Mouse (Mus musculus) inflammation-experienced regulatory T-cells, adult 6 months (primary cell): ENCODE data around the gene Rnaseh2b. TPM values are rescaled to one million over a fixed set of nuclear protein-coding genes. Genes with fewer than 3 reads are reported as not detected.

Source experiments
- ATAC-seq: one replicate; pipeline ENCODE4 v1.8.0; 2017
- polyA plus RNA-seq, 3 experiments: library from polyadenylated mRNA; unstranded; fragments of 100-300 nt; shearing (Covaris generic); gene quantifications; one replicate each; pipeline ENCODE4 v1.2.1; 2017

The Rnaseh2b gene
- polyA plus RNA-seq, 3 experiments from 2014 or later: 29.5 to 69.7 (median 35.2) TPM

DNA sequence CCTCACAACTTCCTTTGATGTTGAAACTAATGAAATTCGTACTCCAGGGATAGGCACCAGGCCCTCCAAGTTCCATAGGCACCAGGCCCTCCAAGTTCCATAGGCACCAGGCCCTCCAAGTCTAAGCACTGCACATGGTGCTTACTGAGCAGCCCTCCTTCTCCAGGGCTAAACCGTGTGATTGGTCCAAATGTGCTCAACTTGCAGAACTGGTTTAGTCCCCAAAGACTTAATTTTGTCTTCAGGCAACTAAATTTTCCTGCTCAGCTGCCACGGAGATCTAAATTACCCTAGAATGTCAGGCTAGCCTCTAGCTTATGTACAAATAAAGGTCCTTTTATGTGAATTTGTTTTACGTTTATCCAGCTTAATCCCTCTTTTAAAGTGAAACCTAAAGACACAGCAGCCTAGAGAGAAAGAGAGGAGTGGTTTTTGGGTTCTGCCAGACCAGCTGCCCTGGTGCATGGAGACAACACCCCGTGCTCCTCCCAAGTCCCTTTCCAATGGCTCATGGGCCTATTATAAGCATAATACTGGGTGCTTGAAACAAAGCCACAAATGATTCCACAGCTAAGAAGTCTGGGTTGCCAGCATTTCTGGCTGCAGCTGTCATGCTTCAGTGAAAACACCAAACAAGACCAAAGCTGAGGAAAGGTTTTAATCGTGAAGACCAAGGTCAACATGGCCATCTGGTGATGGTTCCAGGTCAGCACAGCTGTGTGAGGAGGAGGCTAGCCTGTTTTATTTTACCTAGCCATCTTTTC is 30.4 kb downstream of the Rnaseh2b start:
- ATAC-seq: no peak

DNA sequence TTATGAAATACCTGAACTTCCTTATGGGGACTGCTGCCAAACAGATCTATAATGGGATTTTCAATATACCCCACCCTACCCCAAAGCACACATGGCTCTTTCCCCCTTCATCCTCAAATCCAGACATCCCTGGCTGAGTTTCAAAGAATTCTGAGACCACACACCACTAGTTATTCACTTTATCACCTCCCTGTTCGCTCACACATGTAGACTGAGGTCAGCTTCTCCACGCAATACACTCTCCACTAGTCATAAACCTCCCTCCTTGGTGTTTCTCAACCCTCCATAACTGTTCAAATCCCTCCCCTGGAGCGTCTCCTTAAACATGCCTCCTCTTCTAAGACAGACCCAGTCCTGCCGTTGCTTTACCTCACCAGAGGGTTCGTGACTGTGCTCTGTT is 31.1 kb downstream of the Rnaseh2b start:
- ATAC-seq: no peak

DNA sequence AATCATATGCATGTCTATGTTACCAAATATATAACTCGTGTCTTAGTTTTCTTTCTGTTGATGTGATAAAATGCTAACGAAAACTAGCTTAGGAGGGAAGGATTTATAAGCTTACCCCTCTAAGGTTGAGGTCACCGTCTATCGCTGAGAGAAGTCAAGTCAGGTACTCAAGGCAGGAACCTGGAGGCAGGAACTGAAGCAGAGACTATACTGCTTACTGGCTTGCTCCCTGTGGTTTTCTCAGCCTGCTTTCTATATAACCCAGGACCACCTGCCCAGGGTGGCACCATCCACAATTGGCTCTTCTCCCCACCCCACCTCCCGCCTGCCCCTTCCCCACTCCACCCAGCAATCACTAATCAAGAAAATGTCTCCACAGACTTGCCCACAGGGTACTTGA is 32.6 kb downstream of the Rnaseh2b start:
- no peak for ATAC-seq

DNA sequence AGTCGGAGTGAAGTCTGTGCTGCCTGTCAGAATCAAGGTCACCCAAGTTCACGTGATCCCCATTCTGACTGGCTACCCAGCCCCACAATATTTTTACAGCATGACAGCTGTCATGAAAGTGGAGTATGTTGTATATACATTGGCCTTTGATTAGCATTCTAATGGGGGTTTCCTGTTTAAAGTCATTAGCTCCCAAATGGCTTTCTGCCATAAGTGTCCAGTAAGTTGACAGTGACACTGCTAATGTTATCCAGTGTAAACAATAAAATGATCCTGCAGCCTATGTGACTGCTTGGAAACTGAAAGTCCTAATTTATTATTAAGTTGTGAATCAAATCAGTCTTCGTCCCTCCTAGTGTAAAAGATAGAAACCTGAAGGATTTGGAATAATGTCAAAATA is 33.6 kb downstream of the Rnaseh2b start:
- no peak for ATAC-seq

DNA sequence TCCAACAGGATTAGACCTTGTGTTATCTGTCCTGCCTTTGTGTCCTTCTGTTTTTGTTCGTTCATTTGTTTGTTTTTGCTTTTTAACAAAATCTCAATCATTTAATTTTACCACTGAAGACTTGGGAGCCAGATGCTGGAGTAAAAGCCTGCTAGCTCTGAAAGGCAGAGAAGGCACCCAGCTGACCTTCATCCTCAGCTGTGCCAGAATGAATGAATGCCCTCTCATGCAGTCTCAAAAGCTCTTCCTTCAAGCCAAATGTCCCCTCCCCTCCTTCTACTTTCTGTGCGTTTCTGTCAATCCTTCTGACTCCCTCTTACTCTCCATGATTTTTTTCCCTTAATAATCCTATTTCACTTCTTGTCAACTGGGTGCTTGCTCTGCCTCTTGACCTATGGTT is 34.8 kb downstream of the Rnaseh2b start:
- no peak for ATAC-seq

DNA sequence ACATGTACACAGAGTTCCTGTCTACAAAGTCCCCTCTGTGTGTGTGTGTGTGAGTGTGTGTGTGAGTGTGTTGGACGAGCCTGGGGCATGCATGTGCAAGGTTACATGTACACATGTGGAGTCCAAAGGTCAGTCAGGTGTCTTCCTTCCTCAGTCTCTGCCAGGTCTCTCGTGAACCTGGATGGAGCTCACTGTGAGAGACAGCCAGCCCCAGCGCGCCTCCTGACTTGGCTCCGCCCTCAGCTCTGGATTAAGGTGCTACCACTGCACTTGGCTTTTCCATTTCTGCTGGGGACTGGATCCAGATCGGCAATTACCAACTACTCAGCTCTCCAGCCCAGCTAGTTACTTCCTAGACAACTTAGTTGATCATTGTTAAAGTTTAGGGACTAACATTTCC is 36.2 kb downstream of the Rnaseh2b start:
- no peak for ATAC-seq

DNA sequence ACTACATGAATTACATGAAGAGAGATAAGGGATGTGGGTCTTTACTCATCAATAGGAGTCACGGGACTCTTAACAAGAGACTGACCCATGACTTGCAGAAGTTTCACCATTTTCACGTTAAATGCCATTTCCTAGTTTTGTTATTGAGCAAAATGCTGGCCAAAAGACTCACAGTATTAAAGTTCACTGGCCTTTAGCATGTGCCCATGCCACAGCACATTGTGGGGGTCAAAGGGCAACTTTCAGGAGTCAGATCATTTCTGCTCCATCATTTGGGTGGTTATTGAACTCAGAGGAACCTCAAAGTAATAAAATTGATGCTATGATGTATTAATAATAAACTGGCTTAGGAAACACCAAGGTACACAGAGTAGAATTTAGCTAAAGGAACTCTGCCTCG is 37.2 kb downstream of the Rnaseh2b start:
- ATAC-seq: no peak

DNA sequence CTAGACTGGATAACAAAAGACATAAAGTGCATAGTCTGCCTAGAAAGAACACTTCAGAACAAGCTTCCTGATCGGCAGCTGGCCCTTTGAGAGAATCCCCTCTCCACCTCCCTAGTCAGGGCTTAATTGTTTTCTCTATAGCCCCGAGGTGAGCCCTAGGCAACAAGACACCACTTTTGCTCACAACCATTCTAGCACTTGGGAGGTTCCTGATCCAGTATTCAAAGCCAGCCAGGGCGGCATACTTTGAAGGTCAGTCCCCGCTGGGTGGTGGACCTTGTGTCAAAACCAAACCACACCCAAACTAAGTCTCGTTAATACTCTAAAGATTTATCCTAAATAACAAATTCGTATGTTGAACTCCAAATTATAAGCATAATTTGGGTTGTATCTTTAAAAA is 39.1 kb downstream of the Rnaseh2b start:
- no peak for ATAC-seq

DNA sequence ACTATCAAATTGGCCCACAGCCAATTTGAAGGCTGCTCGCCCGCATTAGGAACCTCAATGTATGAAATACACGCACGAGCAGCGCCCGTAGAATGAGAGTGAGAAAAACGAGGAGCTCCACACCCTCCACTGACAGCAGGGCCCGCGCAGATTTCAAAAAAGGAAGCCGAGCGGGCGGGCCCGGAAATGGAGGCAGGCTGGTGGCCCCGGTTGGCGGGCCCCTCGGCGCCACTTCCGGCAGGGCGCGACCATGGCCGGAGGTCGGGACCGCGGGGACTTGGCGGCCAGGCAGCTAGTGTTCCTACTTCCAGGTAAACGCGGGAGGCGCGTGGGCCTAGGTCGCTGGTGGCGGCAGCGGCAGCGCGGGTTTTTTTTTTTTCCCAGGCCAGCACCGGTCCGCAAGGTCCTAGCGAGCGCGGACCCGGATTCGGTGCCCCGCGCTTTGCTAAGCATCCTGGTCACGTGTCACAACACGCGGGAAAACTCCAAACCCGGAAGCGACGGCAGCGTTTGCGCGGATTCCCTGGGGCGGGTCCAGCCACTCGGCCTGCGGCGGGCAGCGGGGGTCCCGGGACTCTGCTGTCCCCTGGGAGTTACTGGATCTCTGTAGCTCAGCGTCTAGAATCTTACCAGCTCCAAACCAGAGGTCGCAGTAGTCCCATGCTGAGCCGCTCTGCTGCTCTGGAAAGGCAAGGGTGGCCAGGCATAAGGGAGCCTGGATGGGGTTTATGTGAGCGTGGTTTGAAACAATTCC is 39.7 kb downstream of the Rnaseh2b start:
- peak; percentile 93 for ATAC-seq

DNA sequence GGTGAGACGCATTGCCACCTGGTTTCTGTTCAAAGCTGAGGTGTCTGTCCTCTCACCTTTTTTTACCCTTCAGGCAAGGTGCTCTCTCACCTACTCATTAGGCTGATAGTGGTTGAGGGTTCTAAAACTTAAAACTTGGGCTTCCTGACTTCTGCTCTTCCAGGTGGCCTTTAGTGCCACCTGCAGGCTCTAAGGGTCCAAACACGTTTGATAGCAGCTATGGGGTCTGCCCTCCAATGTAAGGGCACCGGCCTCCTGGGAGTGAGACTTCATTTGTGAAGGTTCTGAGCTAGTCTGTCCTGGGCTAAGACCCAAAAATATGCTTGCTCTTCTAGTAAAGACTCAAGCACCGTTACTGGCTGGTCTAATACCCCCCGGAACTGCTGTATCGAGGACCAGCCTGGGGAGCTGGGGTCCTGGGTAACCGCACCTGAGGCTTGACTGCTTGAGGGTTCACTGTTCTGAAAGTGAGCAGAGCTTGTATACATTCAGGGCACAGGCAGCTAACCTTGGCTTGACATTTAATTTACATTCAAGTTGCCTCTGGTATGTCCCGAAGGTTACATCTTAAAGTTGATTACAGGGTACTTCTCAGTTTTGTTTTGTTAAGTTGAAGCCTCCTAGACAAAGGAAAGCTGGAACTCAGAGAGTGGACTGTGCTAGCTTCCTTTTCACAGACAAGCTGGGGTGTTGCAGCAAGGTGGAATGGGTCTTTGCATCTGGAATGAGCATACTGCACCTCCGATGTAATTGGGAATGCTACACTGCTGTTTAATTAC is 41.7 kb downstream of the Rnaseh2b start:
- ATAC-seq: no peak

DNA sequence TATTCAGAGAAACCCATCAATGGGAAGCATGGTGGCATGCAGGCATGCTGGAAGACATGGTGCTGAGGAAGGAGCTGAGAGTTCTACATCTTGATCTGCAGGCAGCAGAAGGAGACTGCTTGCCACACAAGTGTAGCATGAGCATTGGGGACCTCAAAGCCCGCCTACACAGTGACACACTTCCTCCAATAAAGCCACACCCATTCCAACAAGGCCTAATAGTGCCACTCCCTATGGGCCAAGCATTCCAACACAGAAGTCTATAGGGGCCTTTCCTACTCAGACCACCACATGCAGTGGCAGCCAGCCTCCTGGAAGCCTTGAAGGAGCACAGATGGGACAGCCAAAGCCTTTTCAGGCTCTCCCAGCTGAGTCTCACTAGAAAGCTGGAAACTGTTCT is 46.8 kb downstream of the Rnaseh2b start:
- no peak for ATAC-seq

DNA sequence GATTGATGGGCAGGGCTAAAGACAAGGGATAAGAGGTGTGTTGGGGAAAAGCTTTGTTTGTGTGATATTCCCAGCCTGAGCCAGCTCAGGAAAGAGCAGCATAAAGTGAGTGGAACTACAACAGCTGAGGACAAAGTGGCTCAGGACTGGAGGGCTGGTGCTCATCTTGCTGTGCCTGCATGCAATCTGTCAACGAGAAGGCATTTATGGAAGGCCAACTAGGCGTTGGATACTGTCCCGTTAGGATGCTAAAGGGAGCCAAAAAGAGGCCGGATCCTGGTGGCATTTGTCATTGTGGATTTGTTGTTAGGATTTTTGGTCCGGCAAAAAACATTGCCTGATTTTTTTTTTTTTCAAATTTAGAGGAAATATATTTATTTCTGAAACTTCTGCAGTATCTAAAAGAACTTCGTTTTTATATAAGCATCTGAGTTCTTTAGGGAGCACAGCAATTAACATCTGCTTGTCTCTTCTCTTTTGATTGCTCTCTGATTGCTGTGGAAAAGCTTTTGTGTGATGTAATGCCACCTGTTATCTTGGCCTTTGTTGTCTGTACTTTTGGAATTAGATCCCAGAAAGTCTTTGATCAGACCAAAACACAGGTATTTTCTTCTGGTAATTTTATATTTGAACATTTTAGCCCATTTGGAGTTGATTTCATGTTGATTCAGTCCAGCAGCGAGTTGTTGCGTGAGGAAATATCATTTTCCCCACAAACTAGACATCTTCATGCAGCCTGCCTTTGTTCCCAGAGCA is 49.7 kb downstream of the Rnaseh2b start:
- ATAC-seq: no peak

DNA sequence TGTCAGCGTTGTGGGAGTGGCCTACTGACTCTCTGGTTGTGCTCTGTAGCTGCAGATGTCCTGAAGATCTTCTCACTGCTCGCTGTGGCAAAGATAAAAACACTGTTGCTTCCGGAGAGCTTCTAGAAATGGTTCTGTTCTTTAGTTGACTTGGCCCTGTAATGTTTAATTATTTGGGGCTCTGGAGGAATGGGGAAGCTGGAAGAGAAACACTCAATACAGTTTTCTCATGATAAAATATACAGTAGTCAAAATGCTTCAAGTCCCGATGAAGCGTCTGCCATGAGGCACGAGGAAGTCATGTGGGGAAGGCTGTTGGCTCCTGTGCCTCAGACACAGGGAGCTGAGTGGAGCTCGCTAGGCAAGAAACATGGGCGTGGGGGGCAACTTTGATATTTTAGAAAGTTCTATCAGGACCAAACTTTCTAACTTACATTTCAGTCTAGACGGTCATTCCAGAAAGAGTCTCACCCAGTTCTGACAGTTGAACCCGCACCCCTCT is 50.3 kb downstream of the Rnaseh2b start:
- ATAC-seq: peak; percentile 64

DNA sequence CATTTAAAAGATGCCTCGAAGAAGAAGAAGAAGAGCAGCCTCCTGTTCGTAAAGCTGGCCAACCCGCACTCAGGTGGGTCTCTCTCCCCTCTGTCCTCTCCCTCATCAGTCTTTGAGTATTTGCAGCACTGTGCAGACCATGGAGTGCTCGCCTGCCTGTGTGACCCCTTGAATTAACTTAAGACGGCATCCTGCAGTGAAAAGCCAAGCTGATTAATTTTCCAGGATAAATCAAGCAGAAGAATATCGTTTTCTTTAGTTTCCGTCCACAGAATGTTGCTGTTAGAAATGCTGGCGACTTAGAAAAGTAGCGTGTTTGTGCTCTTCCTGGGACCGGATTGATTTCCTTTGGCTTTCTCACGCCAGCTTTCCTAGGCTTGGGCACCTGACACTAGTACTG is 54.2 kb downstream of the Rnaseh2b start:
- ATAC-seq: no peak

DNA sequence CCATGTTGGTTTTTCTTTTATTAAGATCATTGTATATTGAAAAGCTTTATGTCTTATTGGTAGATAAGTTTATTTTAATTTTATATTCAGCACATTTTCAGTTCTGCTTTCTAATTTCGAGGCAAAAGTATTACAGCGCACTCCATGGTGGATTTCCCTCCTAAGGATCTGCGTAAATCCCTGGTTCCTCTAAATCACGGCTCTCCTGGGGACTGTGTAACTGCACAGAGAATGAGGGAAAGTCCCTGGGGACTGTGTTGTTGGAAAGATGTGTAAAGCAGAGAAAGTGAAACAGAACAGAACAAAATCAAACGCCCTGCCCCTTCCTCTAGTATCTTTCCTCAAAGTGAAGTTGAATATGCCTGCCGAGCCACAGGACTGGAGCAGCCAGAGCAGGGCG is 54.7 kb downstream of the Rnaseh2b start:
- peak; percentile 66 for ATAC-seq

DNA sequence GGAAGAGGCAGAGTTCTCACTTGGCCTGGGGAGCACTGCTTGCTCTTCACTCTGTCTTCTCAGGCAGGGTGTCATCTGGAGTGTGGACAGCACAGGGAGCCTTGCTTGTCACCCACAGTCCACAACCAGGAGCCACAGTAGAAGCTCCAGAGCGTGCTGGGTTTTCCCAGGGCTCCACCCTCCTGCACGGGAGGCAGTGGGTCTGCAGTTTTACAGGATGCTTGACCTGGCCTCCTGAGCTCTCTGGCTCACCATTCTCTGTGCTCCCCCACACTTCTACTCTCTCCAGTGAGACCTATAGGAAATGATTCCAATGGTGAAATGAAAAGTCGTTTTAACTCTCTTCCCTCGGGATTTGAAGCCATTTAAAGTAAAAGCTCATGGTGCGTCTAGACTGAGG is 57.4 kb downstream of the Rnaseh2b start:
- no peak for ATAC-seq

DNA sequence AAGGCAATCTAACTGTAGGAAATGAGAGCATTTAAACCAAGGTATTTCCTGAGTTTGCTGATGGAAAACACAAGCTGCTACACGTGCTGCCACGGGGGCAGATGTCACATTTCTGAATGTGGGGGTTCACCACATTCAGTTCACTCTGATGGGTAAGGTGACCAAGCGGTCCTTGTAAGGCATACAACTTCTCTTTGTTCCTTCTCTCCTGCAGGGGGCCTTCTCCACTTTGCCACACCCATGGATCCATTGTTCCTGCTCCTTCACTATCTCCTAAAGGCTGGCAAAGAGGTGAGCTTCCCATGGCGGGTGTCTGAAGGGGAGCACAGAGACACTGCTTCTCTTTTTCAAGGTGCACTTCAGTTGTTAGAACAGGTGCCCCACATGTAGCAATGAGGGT is 57.8 kb downstream of the Rnaseh2b start:
- no peak for ATAC-seq

DNA sequence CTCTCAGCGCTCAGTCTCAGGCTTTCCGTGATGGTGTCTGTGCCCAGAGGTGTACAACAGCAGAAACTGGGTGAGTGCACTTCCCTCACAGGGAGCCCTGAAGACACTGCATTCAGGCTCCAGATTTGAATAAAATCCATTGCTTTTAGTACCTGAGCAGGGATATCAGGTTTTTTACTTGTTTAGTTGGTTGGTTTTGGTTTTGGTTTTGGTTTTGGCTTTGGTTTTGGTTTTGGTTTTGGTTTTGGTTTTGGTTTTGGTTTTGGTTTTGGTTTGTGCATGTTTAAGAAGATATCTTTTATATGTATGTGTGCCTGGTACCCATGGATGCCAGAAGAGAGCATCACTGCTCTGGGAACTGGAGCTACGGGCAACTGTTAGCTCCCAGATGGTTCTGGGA is 58.5 kb downstream of the Rnaseh2b start:
- ATAC-seq: no peak

DNA sequence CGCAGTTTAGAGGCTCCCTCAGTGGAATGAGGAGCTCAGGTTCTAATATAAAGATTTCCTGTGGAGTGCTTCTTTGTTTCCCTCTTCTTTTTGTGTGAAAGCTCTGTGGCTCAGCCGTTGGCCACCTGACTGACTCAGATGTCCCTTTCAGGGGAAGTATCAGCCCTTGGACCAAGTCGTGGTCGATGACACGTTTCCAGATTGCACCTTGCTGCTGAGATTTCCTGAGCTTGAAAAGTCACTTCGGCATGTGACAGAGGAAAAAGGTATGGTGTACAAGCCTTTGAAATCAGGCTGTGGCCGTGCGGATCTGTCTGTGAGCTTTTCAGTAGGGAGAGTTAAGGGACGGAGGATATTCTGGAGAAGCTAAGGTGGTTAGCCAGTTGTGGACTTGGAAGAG is 61.0 kb downstream of the Rnaseh2b start:
- no peak for ATAC-seq

DNA sequence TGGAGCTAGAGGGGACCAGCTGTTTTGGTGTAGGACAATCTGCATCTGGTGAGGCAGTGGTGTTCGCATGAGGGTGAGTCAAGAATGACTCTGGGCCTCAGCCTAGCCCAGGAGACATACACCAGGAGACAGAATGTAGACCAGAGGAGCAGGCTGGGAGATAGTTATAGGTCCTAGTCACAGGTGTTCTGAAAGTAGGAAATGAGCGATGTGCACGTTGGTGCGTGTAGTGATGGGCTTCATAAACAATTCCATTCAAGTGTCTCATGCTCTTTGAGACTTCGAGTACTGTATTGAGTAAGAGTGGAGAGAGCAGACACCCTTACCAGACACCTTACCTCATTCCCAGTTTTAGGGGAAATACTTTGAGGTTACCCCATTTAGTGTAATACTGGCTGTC is 61.4 kb downstream of the Rnaseh2b start:
- ATAC-seq: no peak

DNA sequence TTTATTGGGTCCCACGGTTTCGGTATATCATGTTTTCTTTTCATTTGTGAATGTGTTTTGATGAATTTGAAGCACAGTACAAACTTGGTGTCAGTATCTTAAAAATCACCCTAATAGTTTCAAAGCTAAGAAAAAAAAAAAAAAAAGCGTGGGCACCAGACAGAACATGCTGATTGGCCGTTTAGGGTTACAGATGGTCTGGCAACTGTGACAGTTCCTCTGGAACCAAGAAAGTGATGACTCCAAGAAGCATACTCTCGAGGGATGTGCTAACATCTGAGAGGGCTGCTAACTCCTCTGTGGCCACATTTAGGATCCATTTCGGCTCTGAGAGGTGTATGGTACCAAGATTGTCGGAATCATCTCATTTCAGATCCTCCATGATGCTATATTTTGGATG is 62.8 kb downstream of the Rnaseh2b start:
- no peak for ATAC-seq

DNA sequence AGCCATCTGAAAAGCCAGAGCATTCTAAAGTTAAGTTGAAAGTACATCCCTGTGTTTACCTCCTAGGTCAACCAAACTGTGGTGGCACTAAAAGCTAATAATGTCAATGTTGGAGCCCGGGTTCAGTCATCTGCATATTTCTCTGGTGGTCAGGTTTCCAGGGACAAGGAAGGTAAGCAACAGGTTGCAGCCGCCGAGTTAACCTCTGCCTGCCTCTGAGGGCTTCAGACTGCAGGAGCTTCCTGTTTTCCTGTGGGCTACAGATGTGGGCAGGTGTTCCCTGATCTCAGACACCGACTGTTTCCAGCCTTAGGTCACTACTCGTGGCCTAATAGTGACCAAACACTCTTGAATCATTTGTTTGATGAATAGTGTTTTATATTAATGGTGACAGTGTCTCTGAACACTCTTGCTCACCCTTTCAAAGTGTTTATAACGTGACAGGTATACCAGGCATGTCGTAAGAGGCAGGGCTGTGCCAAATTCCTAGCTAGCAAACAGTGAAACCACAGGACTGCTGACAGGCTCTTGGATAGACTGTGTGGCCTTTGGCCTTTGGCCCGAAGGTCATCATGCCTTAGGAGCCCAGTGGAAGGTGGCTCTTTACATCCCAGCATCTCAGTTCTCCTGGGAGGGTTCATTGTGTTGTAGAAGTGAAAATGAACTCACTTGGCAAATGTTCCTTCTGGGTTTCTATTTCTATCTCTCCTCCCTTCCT is 69.0 kb downstream of the Rnaseh2b start:
- ATAC-seq: no peak
